8 mouse cellular contexts compared by ENCODE assay signal in genomic region chr6:103511290-103511971, GRCm38 (mm10). TPM values are rescaled to one million over a fixed set of nuclear protein-coding genes. Genes with fewer than 3 reads are reported as not detected.
DNase-seq lines count a peak whose midpoint lies in the region; ATAC-seq and TF ChIP-seq lines count a peak whose summit lies in the region.

No protein-coding gene starts in this region.

- H3K27ac ChIP-seq in spleen, adult 2 months (ENCODE audit: insufficient read depth, low read length), result no peak overlapping the region
- H3K27ac ChIP-seq in forebrain, embryonic 16.5 days (ENCODE audit: low read length), result peak overlapping the region; percentile 98

- H3K9me3 ChIP-seq in forebrain, embryonic 16.5 days (ENCODE audit: control insufficient read depth, low read length), result no peaks in the 10 kb centered on the region

- ATAC-seq in forebrain, embryonic 16.5 days, result peak; percentile 7; the same call in 1 of the 2 replicates
- 0 out of 2 replicates have a peak, but pooled peaks have one; percentile 9 for ATAC-seq in megakaryocyte progenitor cell, adult 5-6 weeks (replicated peaks; ENCODE audit: poor library complexity)

- no peak for TF ChIP-seq CTCF in spleen, adult 2 months (IDR thresholded peaks at IDR 0.05; ENCODE audit: extremely low read depth, insufficient read depth, insufficient read length, insufficient replicate concordance)

- H3K4me1 ChIP-seq in spleen, adult 2 months (ENCODE audit: control insufficient read depth, insufficient read depth, insufficient read length), result no peaks in the 10 kb centered on the region
- peaks cover 23% of the 10 kb centered on the region for H3K4me1 ChIP-seq in forebrain, embryonic 16.5 days (replicated peaks; ENCODE audit: control insufficient read depth, insufficient read depth, low read length)

- DNase-seq in frontal cortex, postnatal 36 days (ENCODE audit: low spot score in 2 of 2), result peak; percentile 29 to 33
- no peak for DNase-seq in frontal cortex, adult 2 months (ENCODE audit: extremely low spot score in 1 of 2, low spot score in 1 of 2)
- no peak for DNase-seq in spleen, adult 2 months (ENCODE audit: low read depth in 1 of 2, low spot score in 2 of 2)
- no peak for DNase-seq in spleen, postnatal 36 days (ENCODE audit: low spot score in 2 of 2)
- DNase-seq in adrenal gland, adult (ENCODE audit: inconsistent age in 2 of 2, low spot score in 1 of 2), result no peak
- no peak for DNase-seq in adrenal gland, adult 18-20 months (ENCODE audit: low spot score in 2 of 2)

- peak overlapping the region; percentile 35; the same call in 1 of the 2 replicates for H3K4me3 ChIP-seq in spleen, adult 2 months (ENCODE audit: extremely low read depth, insufficient read depth, insufficient read length)
- H3K4me3 ChIP-seq in forebrain, embryonic 16.5 days (replicated peaks; ENCODE audit: low read length), result peak overlapping the region; percentile 67

- WGBS in spleen, adult 2 months, result 10% methylated on average over 18 of the region's 18 CpGs
- WGBS in forebrain, embryonic 16.5 days, result 3% methylated on average over 18 of the region's 18 CpGs

- TF ChIP-seq POLR2A in spleen, adult 2 months (IDR thresholded peaks at IDR 0.05; ENCODE audit: low read depth, low read length), result no peak

- H3K27me3 ChIP-seq in spleen, adult 2 months (ENCODE audit: control insufficient read depth, insufficient read depth, low read length), result peaks cover 4% of the 10 kb centered on the region; the same call in 1 of the 2 replicates
- no peaks in the 10 kb centered on the region for H3K27me3 ChIP-seq in forebrain, embryonic 16.5 days (replicated peaks; ENCODE audit: control insufficient read depth, insufficient read depth, low read length)

- H3K9ac ChIP-seq in forebrain, embryonic 16.5 days (replicated peaks; ENCODE audit: low read depth, low read length), result peak overlapping the region; percentile 88

- no peaks in the 10 kb centered on the region for H3K36me3 ChIP-seq in spleen, adult 2 months (ENCODE audit: control insufficient read depth, insufficient read depth, low read length)
- H3K36me3 ChIP-seq in forebrain, embryonic 16.5 days (ENCODE audit: control insufficient read depth, insufficient read depth), result no peaks in the 10 kb centered on the region

- peak overlapping the region; percentile 77 for H3K4me2 ChIP-seq in forebrain, embryonic 16.5 days (ENCODE audit: low read length)

RNA-seq across cellular contexts. Expression of gene Chl1, which starts 1.0 kb away (rescaled TPM):
- 21.7 and 32.1 TPM in 2 replicates for polyA plus RNA-seq in frontal cortex, adult 2 months (2012; rRNA removed)
- polyA plus RNA-seq in spleen, adult 2 months (2012; rRNA removed), result 0.01 TPM in 2 replicates
- 121 and 127 TPM in 2 replicates for polyA plus RNA-seq in forebrain, embryonic 16.5 days (2015; fragmentation: Nextera tagmentation; extraction: Ambion mirVana)
- total RNA-seq in megakaryocyte progenitor cell, adult 5-6 weeks (2015), result 0.17 TPM in 1 of 2 replicates, not detected in the other
- total RNA-seq in megakaryocyte progenitor cell, adult 5-6 weeks (2017), result not detected in 2 replicates
- total RNA-seq in adrenal gland, adult 18-20 months (2021), result 1 to 10 TPM; 1.7 to 2.3 TPM

Comparison
In these comparisons a context has a peak if more than half of its experiments do, and no peak if none do; other contexts are left out.
1. DNase-seq: peak in frontal cortex, postnatal 36 days (2 of 2); none in frontal cortex, adult 2 months (0 of 2), spleen, adult 2 months (0 of 2), spleen, postnatal 36 days (0 of 2), adrenal gland, adult (0 of 2) and adrenal gland, adult 18-20 months (0 of 2).
2. RNA of gene Chl1, which starts 1.0 kb away (polyA plus RNA-seq): 121 to 127 TPM in forebrain, embryonic 16.5 days and 21.7 to 32.1 TPM in frontal cortex, adult 2 months; 0.01 TPM in spleen, adult 2 months; every median in the first group is over 10 times any median in the second.